Mouse (Mus musculus): ENCODE measurements around the gene Pdia5. TPM values are rescaled to one million over a fixed set of nuclear protein-coding genes. Genes with fewer than 3 reads are reported as not detected.

The Pdia5 gene
- polyA plus RNA-seq, 1 experiment from 2014 or later, result 62.0 TPM

- ATAC-seq (ENCODE audit: low FRiP score, low TSS enrichment), result no peak
- H3K9me3 ChIP-seq (ENCODE audit: low read length), result no peaks in the 10 kb centered on the region
- H3K27me3 ChIP-seq (ENCODE audit: insufficient read depth, low read length), result no peaks in the 10 kb centered on the region
- H3K36me3 ChIP-seq (ENCODE audit: insufficient read depth, low read length), result peaks cover 12% of the 10 kb centered on the region; the same call in 1 of the 2 replicates
- H3K4me2 ChIP-seq (replicated peaks; ENCODE audit: low read depth, low read length), result no peak overlapping the region
- no peak overlapping the region for H3K4me3 ChIP-seq (ENCODE audit: low read length)
- 90% methylated on average over 2 of the region's 2 CpGs for WGBS
- no peak overlapping the region for H3K9ac ChIP-seq (replicated peaks; ENCODE audit: low read length)
- H3K27ac ChIP-seq (ENCODE audit: low read length), result no peak overlapping the region
- H3K4me1 ChIP-seq (ENCODE audit: insufficient read depth, low read length), result peaks cover 5% of the 10 kb centered on the region
Observed at GRCm38 (mm10) chr16:35467044-35467443, 23.6 kb downstream of the Pdia5 start.

- H3K27ac ChIP-seq (ENCODE audit: low read length), result no peak overlapping the region
- WGBS, result 88% methylated on average over 4 of the region's 4 CpGs
- no peak for ATAC-seq (ENCODE audit: low FRiP score, low TSS enrichment)
- peaks cover 16% of the 10 kb centered on the region; the same call in 1 of the 2 replicates for H3K36me3 ChIP-seq (ENCODE audit: insufficient read depth, low read length)
- H3K4me1 ChIP-seq (ENCODE audit: insufficient read depth, low read length), result peaks cover 5% of the 10 kb centered on the region
- H3K9ac ChIP-seq (replicated peaks; ENCODE audit: low read length), result no peak overlapping the region
- no peaks in the 10 kb centered on the region for H3K27me3 ChIP-seq (ENCODE audit: insufficient read depth, low read length)
- no peaks in the 10 kb centered on the region for H3K9me3 ChIP-seq (ENCODE audit: low read length)
- H3K4me2 ChIP-seq (replicated peaks; ENCODE audit: low read depth, low read length), result no peak overlapping the region
- no peak overlapping the region for H3K4me3 ChIP-seq (ENCODE audit: low read length)
Observed at GRCm38 (mm10) chr16:35465808-35466351, 24.8 kb downstream of the Pdia5 start.

DNA sequence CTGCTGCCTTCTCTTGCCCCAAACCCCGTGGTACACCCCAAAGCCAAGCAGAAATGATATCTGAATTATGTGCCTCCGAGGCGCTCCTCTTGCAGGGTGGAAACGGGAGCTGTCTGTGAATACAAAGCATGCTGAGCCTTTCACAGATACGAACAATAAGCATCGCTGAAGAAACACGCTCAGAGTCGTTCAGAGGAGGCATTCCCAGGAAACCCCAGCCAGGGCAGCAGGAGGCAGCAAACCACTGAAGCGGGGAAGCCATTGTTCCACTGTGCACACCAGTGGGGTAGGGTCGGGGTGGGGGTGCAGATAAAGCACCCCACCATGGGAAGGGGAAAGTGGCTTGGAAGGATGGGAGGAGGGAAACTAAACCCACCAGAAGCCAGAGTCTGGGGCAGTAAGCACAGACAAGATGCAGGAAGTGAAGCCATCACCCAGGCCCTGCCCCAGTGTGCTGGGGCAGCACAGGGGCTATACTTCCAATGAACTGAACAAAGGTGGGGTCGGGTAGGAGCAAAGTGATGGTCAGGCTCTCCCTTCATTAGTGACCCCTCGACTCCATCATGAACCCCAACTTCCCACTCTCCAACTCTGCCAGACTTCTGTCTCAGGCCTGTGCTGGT is 25.9 kb downstream of the Pdia5 start:
- Histone ChIP-seq H3K4me2 (replicated peaks; ENCODE audit: low read depth, low read length) (no peak overlapping the region), H3K4me3 (ENCODE audit: low read length) (no peak overlapping the region), H3K9me3 (ENCODE audit: low read length) (no peaks in the 10 kb centered on the region), H3K27me3 (ENCODE audit: insufficient read depth, low read length) (no peaks in the 10 kb centered on the region), H3K27ac (ENCODE audit: low read length) (no peak overlapping the region), H3K4me1 (ENCODE audit: insufficient read depth, low read length) (peaks cover 5% of the 10 kb centered on the region), H3K36me3 (ENCODE audit: insufficient read depth, low read length) (peaks cover 18% of the 10 kb centered on the region; the same call in 1 of the 2 replicates), H3K9ac (replicated peaks; ENCODE audit: low read length) (no peak overlapping the region)
- 70% methylated on average over 12 of the region's 12 CpGs for WGBS
- ATAC-seq (ENCODE audit: low FRiP score, low TSS enrichment), result no peak

GRCm38 (mm10) chr16:35463708-35464107 is 27.0 kb downstream of the Pdia5 start:
- Histone ChIP-seq H3K9ac (replicated peaks; ENCODE audit: low read length) (no peak overlapping the region), H3K4me1 (ENCODE audit: insufficient read depth, low read length) (no peaks in the 10 kb centered on the region; the same call in 1 of the 2 replicates), H3K4me3 (ENCODE audit: low read length) (no peak overlapping the region), H3K9me3 (ENCODE audit: low read length) (no peaks in the 10 kb centered on the region), H3K4me2 (replicated peaks; ENCODE audit: low read depth, low read length) (no peak overlapping the region), H3K36me3 (ENCODE audit: insufficient read depth, low read length) (peaks cover 18% of the 10 kb centered on the region; the same call in 1 of the 2 replicates), H3K27me3 (ENCODE audit: insufficient read depth, low read length) (no peaks in the 10 kb centered on the region), H3K27ac (ENCODE audit: low read length) (no peak overlapping the region)
- no peak for ATAC-seq (ENCODE audit: low FRiP score, low TSS enrichment)
- 91% methylated on average over 10 of the region's 10 CpGs for WGBS

DNA sequence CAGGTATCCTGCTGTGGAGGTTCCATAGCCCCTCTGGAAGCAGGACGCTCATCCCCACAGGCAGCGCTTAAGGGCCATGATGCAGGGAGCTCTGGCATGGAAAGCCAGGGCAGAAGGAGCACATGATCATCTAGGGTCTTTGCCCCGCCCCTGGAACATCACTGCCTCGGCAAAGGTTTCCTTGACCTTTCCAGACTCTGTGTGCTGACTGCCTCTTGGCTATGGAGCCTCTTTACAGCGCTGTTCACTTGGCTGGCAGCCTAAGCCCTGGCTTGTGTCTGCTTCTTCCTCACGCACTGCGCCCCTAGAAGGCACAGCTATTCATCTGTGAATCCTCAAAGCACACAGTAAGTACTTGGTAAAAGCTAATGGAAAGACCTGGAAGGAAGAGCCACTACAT is 27.7 kb downstream of the Pdia5 start:
- no peak overlapping the region for H3K4me3 ChIP-seq (ENCODE audit: low read length)
- peaks cover 18% of the 10 kb centered on the region; the same call in 1 of the 2 replicates for H3K36me3 ChIP-seq (ENCODE audit: insufficient read depth, low read length)
- peaks cover 3% of the 10 kb centered on the region; the same call in 1 of the 2 replicates for H3K4me1 ChIP-seq (ENCODE audit: insufficient read depth, low read length)
- no peaks in the 10 kb centered on the region for H3K27me3 ChIP-seq (ENCODE audit: insufficient read depth, low read length)
- H3K9ac ChIP-seq (replicated peaks; ENCODE audit: low read length), result no peak overlapping the region
- ATAC-seq (ENCODE audit: low FRiP score, low TSS enrichment), result no peak
- no peaks in the 10 kb centered on the region for H3K9me3 ChIP-seq (ENCODE audit: low read length)
- 85% methylated on average over 7 of the region's 7 CpGs for WGBS
- H3K4me2 ChIP-seq (replicated peaks; ENCODE audit: low read depth, low read length), result no peak overlapping the region
- H3K27ac ChIP-seq (ENCODE audit: low read length), result no peak overlapping the region

- Histone ChIP-seq H3K9me3 (ENCODE audit: low read length) (no peaks in the 10 kb centered on the region), H3K36me3 (ENCODE audit: insufficient read depth, low read length) (peaks cover 31% of the 10 kb centered on the region)
- ATAC-seq (ENCODE audit: low FRiP score, low TSS enrichment), result no peak
Observed at GRCm38 (mm10) chr16:35459584-35459983, 31.1 kb downstream of the Pdia5 start.

GRCm38 (mm10) chr16:35458297-35458696 is 32.4 kb downstream of the Pdia5 start:
- Histone ChIP-seq H3K27ac (ENCODE audit: low read length) (peak overlapping the region; percentile 18; the same call in 1 of the 2 replicates), H3K9ac (replicated peaks; ENCODE audit: low read length) (no peak overlapping the region), H3K27me3 (ENCODE audit: insufficient read depth, low read length) (no peaks in the 10 kb centered on the region), H3K4me2 (replicated peaks; ENCODE audit: low read depth, low read length) (no peak overlapping the region), H3K4me3 (ENCODE audit: low read length) (no peak overlapping the region), H3K36me3 (ENCODE audit: insufficient read depth, low read length) (peaks cover 22% of the 10 kb centered on the region), H3K9me3 (ENCODE audit: low read length) (no peaks in the 10 kb centered on the region), H3K4me1 (ENCODE audit: insufficient read depth, low read length) (0 out of 2 replicates have a peak, but pooled peaks cover 4% of the 10 kb centered on the region)
- WGBS, result 44% methylated on average over 11 of the region's 11 CpGs
- peak; percentile 70 for ATAC-seq (ENCODE audit: low FRiP score, low TSS enrichment)

More at GRCm38 (mm10) chr16:35459584-35459983, 31.1 kb downstream of the Pdia5 start:
- Histone ChIP-seq H3K27ac (ENCODE audit: low read length) (no peak overlapping the region), H3K4me3 (ENCODE audit: low read length) (no peak overlapping the region), H3K4me2 (replicated peaks; ENCODE audit: low read depth, low read length) (no peak overlapping the region), H3K9ac (replicated peaks; ENCODE audit: low read length) (no peak overlapping the region), H3K4me1 (ENCODE audit: insufficient read depth, low read length) (0 out of 2 replicates have a peak, but pooled peaks cover 4% of the 10 kb centered on the region), H3K27me3 (ENCODE audit: insufficient read depth, low read length) (no peaks in the 10 kb centered on the region)
- 77% methylated on average over 7 of the region's 7 CpGs for WGBS

GRCm38 (mm10) chr16:35457488-35457887 is 33.2 kb downstream of the Pdia5 start:
- Histone ChIP-seq H3K4me3 (ENCODE audit: low read length) (no peak overlapping the region), H3K9ac (replicated peaks; ENCODE audit: low read length) (no peak overlapping the region), H3K36me3 (ENCODE audit: insufficient read depth, low read length) (peaks cover 19% of the 10 kb centered on the region), H3K27me3 (ENCODE audit: insufficient read depth, low read length) (no peaks in the 10 kb centered on the region), H3K4me2 (replicated peaks; ENCODE audit: low read depth, low read length) (no peak overlapping the region), H3K27ac (ENCODE audit: low read length) (no peak overlapping the region), H3K9me3 (ENCODE audit: low read length) (no peaks in the 10 kb centered on the region), H3K4me1 (ENCODE audit: insufficient read depth, low read length) (0 out of 2 replicates have a peak, but pooled peaks cover 4% of the 10 kb centered on the region)
- 75% methylated on average over 8 of the region's 8 CpGs for WGBS
- ATAC-seq (ENCODE audit: low FRiP score, low TSS enrichment), result no peak

DNA sequence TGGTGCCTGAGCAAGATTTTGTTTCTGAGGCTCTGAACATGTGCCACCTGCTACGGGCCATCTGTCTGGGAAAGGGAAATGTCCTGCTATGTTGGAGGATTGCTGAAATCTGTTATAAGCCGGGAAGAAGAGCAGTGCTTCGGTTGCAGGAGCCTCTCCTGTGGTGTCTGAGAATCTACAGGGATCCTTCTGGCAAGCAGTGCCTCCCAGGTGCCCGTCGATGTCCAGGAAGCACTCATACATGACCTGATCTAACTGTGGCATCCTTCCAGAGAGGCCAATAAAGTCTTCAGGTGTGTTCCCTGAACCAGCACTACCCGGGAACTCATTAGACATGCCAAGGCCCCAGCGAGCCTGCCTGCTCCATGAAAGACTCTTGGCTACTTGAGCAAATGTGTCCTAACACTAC is 33.7 kb downstream of the Pdia5 start:
- no peak overlapping the region for H3K27ac ChIP-seq (ENCODE audit: low read length)
- no peak overlapping the region for H3K4me3 ChIP-seq (ENCODE audit: low read length)
- H3K9ac ChIP-seq (replicated peaks; ENCODE audit: low read length), result no peak overlapping the region
- no peak for ATAC-seq (ENCODE audit: low FRiP score, low TSS enrichment)
- 77% methylated on average over 7 of the region's 7 CpGs for WGBS
- peaks cover 19% of the 10 kb centered on the region for H3K36me3 ChIP-seq (ENCODE audit: insufficient read depth, low read length)
- H3K27me3 ChIP-seq (ENCODE audit: insufficient read depth, low read length), result no peaks in the 10 kb centered on the region
- no peaks in the 10 kb centered on the region for H3K9me3 ChIP-seq (ENCODE audit: low read length)
- 0 out of 2 replicates have a peak, but pooled peaks cover 4% of the 10 kb centered on the region for H3K4me1 ChIP-seq (ENCODE audit: insufficient read depth, low read length)
- no peak overlapping the region for H3K4me2 ChIP-seq (replicated peaks; ENCODE audit: low read depth, low read length)

DNA sequence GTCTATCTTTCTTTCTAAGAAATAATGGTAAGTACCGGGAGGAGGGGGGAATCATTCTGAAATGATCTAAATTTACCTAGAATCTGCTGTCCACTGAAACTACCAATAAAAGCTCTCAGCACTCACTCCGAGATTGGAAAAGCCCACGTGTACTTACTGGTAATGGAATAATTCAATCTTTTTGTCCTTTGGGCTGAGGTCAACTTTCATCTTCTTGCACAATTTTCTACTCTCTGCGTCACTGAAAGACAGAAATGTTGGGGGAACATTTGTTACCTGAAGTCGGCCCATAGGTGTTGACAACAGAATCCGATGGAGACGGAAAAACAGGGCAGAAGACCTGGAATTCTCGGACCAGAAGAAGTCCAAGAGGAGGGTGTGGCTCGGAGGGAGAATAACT is 34.4 kb downstream of the Pdia5 start:
- H3K27me3 ChIP-seq (ENCODE audit: insufficient read depth, low read length), result no peaks in the 10 kb centered on the region
- H3K4me2 ChIP-seq (replicated peaks; ENCODE audit: low read depth, low read length), result no peak overlapping the region
- no peaks in the 10 kb centered on the region for H3K9me3 ChIP-seq (ENCODE audit: low read length)
- peaks cover 19% of the 10 kb centered on the region for H3K36me3 ChIP-seq (ENCODE audit: insufficient read depth, low read length)
- no peak overlapping the region for H3K4me3 ChIP-seq (ENCODE audit: low read length)
- no peak overlapping the region for H3K9ac ChIP-seq (replicated peaks; ENCODE audit: low read length)
- 85% methylated on average over 9 of the region's 9 CpGs for WGBS
- H3K27ac ChIP-seq (ENCODE audit: low read length), result no peak overlapping the region
- H3K4me1 ChIP-seq (ENCODE audit: insufficient read depth, low read length), result 0 out of 2 replicates have a peak, but pooled peaks cover 4% of the 10 kb centered on the region
- no peak for ATAC-seq (ENCODE audit: low FRiP score, low TSS enrichment)
